Mouse (Mus musculus) B cell, adult 67 days (primary cell): ENCODE results near the gene Gm10668. TPM values are rescaled to one million over a fixed set of nuclear protein-coding genes. Genes with fewer than 3 reads are reported as not detected.

ENCODE experiments used
- total RNA-seq, 2 experiments: library from RNA; stranded (reverse); gene quantifications; 4 replicates each; pipeline ENCODE4 v1.2.4; 2023

The Gm10668 gene
- not detected for total RNA-seq

GRCm38 (mm10) chr7:20730524-20730923, at the start of gene Gm10668:
TSS of gene Gm10668 (minus strand) at chr7:20730624.

GRCm38 (mm10) chr7:20770885-20771284, 40.5 kb upstream of the Gm10668 start, which contains the start of gene Vmn1r112:
TSS of gene Vmn1r112 (plus strand) at chr7:20771185.

GRCm38 (mm10) chr7:20703116-20703515, 27.3 kb downstream of the Gm10668 start, which contains the start of gene Vmn1r111:
TSS of gene Vmn1r111 (minus strand) at chr7:20703216.

Other genes starting within 250 kb of the Gm10668 start
- not detected for gene Vmn1r103, start 220.1 kb downstream of the Gm10668 start, total RNA-seq
- gene Vmn1r104, start 196.8 kb downstream of the Gm10668 start, total RNA-seq: not detected
- gene Gm5726, start 184.9 kb downstream of the Gm10668 start, total RNA-seq: not detected
- not detected for gene Gm4141, start 154.4 kb downstream of the Gm10668 start, total RNA-seq
- not detected for gene Gm4513, start 131.6 kb downstream of the Gm10668 start, total RNA-seq
- gene Vmn1r107, start 61.7 kb downstream of the Gm10668 start, total RNA-seq: not detected
- not detected for gene Vmn1r111, start 27.4 kb downstream of the Gm10668 start, total RNA-seq
- gene Vmn1r112, start 40.6 kb upstream of the Gm10668 start, total RNA-seq: not detected
- not detected for gene Vmn1r113, start 56.7 kb upstream of the Gm10668 start, total RNA-seq
- not detected for gene Vmn1r114, start 81.6 kb upstream of the Gm10668 start, total RNA-seq
- not detected for gene Vmn1r115, start 114.4 kb upstream of the Gm10668 start, total RNA-seq
- gene Vmn1r116, start 141.6 kb upstream of the Gm10668 start, total RNA-seq: not detected
- not detected for gene Vmn1r117, start 153.5 kb upstream of the Gm10668 start, total RNA-seq
- not detected for gene Vmn1r118, start 181.7 kb upstream of the Gm10668 start, total RNA-seq